Mouse (Mus musculus): ENCODE measurements around the gene Fen1.

DNA sequence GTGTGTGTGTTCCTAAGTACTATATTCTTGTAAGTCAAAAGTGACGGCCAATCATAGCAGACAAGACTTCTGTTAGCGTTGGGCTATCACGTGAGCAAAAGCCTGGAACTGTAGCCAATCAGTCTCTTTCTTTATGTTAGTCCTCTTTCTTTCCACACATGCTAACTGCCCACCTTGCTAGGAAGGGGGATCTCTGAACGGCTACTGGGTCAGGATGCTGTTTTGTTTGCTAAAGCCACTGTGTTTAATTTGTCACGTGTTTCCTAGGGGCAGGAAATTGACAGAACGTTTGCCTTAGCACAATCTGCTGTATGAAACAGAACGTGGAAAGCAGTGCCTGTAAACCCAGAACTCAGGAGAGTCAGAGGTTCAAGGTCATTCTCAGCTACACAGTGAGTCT, 21.8 kb downstream of the Fen1 start:
- TF ChIP-seq GATA1 (IDR thresholded peaks at IDR 0.05; ENCODE audit: borderline replicate concordance, low read length): no peak
- TF ChIP-seq FLI1 (IDR thresholded peaks at IDR 0.05; ENCODE audit: low read length): no peak
